Mouse (Mus musculus) midbrain, embryonic 11.5 days (tissue): ENCODE results near the gene Tnks1bp1. TPM values are rescaled to one million over a fixed set of nuclear protein-coding genes. Genes with fewer than 3 reads are reported as not detected.

ENCODE experiments used
- ATAC-seq: fragments of 200-750 bp; cut with Nextera tagmentation; 2 replicates; pipeline ENCODE4 v1.8.0; 2017; ENCODE audit warnings: moderate TSS enrichment, moderate library complexity; ENCODE audit not compliant: low FRiP score
- DNase-seq: peaks from one replicate; pipeline ENCODE4 v3.0.0; 2015; ENCODE audit warnings: low spot score; ENCODE audit errors: missing footprints
- H3K27ac ChIP-seq: fragments of 300-500 bp; sonication (generic); 2 replicates; pipeline ENCODE4 v1.5.1; 2014; ENCODE audit warnings: low read depth, low read length
- H3K27me3 ChIP-seq: fragments of 300-500 bp; sonication (generic); 2 replicates; pipeline ENCODE4 v1.6.1; 2014; ENCODE audit warnings: mild to moderate bottlenecking, low read length, moderate library complexity, mixed read lengths; ENCODE audit not compliant: control insufficient read depth, insufficient read depth
- H3K36me3 ChIP-seq: fragments of 300-500 bp; sonication (generic); 2 replicates; pipeline ENCODE4 v1.6.1; 2014; ENCODE audit warnings: mild to moderate bottlenecking, low read length, moderate library complexity, mixed read lengths; ENCODE audit not compliant: control insufficient read depth, insufficient read depth
- H3K4me1 ChIP-seq: fragments of 300-500 bp; sonication (generic); 2 replicates; pipeline ENCODE4 v1.6.1; 2014; ENCODE audit warnings: low read length; ENCODE audit not compliant: control insufficient read depth, insufficient read depth
- H3K4me2 ChIP-seq: fragments of 300-500 bp; sonication (generic); 2 replicates; pipeline ENCODE4 v1.6.1; 2014; ENCODE audit warnings: mild to moderate bottlenecking, moderate library complexity
- H3K4me3 ChIP-seq: fragments of 300-500 bp; sonication (generic); 2 replicates; pipeline ENCODE4 v1.5.1; 2014; ENCODE audit warnings: low read depth, low read length
- H3K9ac ChIP-seq: fragments of 300-500 bp; sonication (generic); 2 replicates; pipeline ENCODE4 v1.6.1; 2014; ENCODE audit warnings: low read length
- H3K9me3 ChIP-seq: fragments of 300-500 bp; sonication (generic); 2 replicates; pipeline ENCODE4 v1.6.1; 2016; ENCODE audit warnings: low read length; ENCODE audit not compliant: control insufficient read depth
- WGBS: fragments of 180-500 bp; shearing (Covaris S2); extraction: QIAGEN DNeasy Blood & Tissue Kit; methylation state at CpG from one replicate; pipeline ENCODE4 v1.1.7; 2014; 5-methylcytosine and 5-hydroxymethylcytosine counted together
- polyA plus RNA-seq: library from polyadenylated mRNA; unstranded; fragments of >200 nt; fragmentation: Nextera tagmentation; extraction: Ambion mirVana; gene quantifications from 2 replicates; pipeline ENCODE4 v1.2.1, GENCODE M21; 2014

The Tnks1bp1 gene
- polyA plus RNA-seq, 1 experiment from 2014 or later = 8.1 TPM

DNA sequence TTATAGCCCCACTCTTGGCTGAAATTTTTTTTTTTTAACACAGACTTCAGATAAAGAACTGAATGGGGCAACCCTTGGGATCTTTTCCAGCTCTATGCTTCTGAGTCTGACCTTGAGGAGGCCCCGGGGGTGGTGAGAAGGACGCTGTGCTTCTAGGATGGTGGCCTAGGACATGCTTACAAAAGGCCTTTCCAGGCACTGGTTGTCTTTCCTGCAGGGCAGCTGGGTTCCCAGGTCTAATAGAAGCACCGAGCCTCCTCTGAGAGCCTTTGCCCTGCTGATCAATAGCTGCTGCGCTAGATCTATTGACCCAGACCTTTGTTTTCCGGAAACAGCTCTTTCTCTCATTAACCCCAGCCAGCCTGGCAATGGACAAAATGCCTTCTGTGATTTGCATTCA is 48.1 kb downstream of the Tnks1bp1 start:
- Histone ChIP-seq H3K4me1 (no peaks in the 10 kb centered on the region), H3K4me2 (no peak overlapping the region), H3K4me3 (no peak overlapping the region), H3K9me3 (no peaks in the 10 kb centered on the region; the same call in 1 of the 2 replicates), H3K36me3 (no peaks in the 10 kb centered on the region), H3K27ac (no peak overlapping the region), H3K9ac (no peak overlapping the region), H3K27me3 (no peaks in the 10 kb centered on the region)
- WGBS = 39% methylated on average over 5 of the region's 5 CpGs
- DNase-seq (no peak), ATAC-seq (peak; percentile 64)

DNA sequence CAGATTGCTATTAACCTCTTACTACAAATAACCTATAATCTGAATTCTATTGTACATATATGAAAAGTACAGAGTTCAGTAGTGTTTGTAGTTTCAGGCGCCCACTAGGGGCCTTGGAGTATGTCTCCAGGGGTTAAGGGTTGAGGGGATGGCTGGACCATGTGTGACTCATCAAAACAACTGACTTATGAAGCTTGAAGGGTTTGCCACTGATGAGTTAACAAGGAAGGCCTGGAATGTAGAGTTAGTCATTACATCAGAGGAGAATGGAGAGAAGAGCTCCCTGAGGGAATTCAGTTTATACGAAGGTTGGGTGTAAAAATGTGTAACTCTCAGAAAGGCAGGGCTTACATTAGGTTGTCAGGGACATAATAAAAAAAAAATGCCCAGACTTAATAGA is 50.2 kb downstream of the Tnks1bp1 start:
- Histone ChIP-seq H3K4me2 (no peak overlapping the region), H3K36me3 (no peaks in the 10 kb centered on the region), H3K9me3 (no peaks in the 10 kb centered on the region; the same call in 1 of the 2 replicates), H3K4me1 (no peaks in the 10 kb centered on the region), H3K27ac (no peak overlapping the region), H3K9ac (no peak overlapping the region), H3K27me3 (no peaks in the 10 kb centered on the region), H3K4me3 (no peak overlapping the region)
- no peak for DNase-seq
- ATAC-seq = no peak
- 84% methylated on average over 2 of the region's 2 CpGs for WGBS

DNA sequence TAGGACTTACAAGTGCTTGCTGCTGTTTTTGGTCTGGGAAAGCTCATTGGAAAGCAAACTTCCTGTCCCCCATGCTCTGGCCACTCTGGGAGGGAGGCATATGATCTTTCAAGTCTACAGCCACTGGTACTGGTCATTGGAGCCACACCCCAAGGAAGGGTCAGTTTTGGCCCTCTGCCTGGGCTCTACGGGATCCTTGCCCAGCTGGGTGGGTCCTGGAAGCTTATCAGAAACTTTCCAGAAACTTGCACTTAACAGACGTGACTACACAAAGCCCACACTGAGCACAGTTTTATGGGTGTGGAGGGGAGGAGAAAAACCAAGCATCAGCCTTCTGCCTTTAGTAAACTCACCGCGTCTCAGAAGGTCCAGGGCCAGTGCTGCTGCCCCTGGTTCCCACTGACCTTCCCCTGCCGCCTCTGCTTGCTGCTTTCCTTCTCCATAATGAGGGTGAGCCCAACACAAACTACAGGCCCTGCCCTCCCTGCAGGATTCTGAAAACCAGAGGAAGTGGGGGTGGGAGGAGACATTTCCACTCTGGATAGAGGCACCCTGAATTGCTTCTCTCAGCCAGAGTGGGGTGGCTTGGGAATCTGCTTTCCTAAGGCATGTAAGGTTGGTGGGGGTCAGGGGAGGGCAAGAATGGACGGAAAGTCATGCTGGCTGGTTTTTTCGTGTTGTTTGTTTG is 51.1 kb downstream of the Tnks1bp1 start:
- H3K36me3 ChIP-seq = no peaks in the 10 kb centered on the region
- DNase-seq = no peak

DNA sequence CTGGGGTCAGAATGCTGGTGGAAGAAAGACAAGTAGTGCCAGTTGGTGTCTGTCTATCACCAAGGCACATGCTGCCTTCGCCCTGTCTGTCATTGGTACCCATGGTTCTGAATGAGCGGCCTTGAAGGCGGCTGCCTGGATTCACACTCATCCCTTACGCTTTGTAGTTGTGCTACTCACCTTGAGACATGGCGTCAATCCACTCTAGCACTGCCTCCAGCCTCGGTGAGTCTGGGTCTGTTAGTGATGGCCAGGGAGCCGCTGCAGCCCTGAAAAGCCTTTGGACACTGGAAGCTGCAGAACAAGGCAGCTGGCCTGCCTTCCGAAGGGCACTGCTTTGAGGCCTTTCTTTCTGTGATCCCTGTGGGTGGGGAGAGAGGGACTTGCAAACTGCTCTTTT is 55.4 kb downstream of the Tnks1bp1 start:
- H3K4me1 ChIP-seq = no peaks in the 10 kb centered on the region
- H3K36me3 ChIP-seq = no peaks in the 10 kb centered on the region
- no peak overlapping the region for H3K4me3 ChIP-seq
- H3K9me3 ChIP-seq = no peaks in the 10 kb centered on the region; the same call in 1 of the 2 replicates
- H3K4me2 ChIP-seq = no peak overlapping the region
- no peak overlapping the region for H3K27ac ChIP-seq
- H3K27me3 ChIP-seq = no peaks in the 10 kb centered on the region
- ATAC-seq (no peak), DNase-seq (no peak)
- no peak overlapping the region for H3K9ac ChIP-seq
- WGBS = 84% methylated on average over 8 of the region's 8 CpGs

More for the DNA sequence above, 51.1 kb downstream of the Tnks1bp1 start:
- 77% methylated on average over 7 of the region's 7 CpGs for WGBS
- H3K9me3 ChIP-seq = no peaks in the 10 kb centered on the region; the same call in 1 of the 2 replicates
- no peak overlapping the region for H3K9ac ChIP-seq
- no peak overlapping the region for H3K27ac ChIP-seq
- no peak for ATAC-seq
- no peaks in the 10 kb centered on the region for H3K27me3 ChIP-seq
- H3K4me1 ChIP-seq = no peaks in the 10 kb centered on the region
- no peak overlapping the region for H3K4me2 ChIP-seq
- H3K4me3 ChIP-seq = no peak overlapping the region

DNA sequence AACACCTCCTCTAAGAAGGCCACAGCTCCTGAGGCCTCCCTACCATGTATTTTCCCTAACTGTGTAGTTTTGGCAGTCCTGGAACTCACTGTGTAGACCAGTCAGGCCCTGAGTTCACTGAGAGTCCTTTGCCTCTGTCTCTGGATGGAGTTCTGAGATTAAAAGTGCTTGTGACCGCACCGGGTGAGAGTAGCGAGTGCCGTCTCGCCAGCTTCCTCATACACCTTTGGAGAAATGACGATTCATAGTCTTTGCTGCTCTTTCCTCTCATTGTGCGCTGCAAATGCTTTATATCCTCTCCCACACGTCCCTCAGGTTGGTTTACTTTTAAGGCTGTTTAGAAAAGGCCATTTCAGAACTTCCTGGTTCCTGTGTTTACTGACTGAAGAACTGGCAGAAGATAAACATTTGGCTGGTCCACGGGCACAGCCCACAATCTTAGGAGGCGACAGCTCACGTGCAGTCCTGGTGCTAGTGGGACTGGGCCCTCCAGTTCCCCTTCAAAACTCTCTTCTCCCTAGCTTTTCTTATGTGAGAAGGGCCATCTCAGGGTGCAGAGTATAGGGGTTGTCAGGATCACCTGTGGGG is 57.7 kb downstream of the Tnks1bp1 start:
- Histone ChIP-seq H3K27ac (no peak overlapping the region), H3K36me3 (no peaks in the 10 kb centered on the region), H3K4me1 (no peaks in the 10 kb centered on the region), H3K27me3 (no peaks in the 10 kb centered on the region), H3K4me2 (no peak overlapping the region), H3K9me3 (no peaks in the 10 kb centered on the region; the same call in 1 of the 2 replicates), H3K4me3 (no peak overlapping the region), H3K9ac (no peak overlapping the region)
- no peak for ATAC-seq
- 87% methylated on average over 11 of the region's 11 CpGs for WGBS
- no peak for DNase-seq

DNA sequence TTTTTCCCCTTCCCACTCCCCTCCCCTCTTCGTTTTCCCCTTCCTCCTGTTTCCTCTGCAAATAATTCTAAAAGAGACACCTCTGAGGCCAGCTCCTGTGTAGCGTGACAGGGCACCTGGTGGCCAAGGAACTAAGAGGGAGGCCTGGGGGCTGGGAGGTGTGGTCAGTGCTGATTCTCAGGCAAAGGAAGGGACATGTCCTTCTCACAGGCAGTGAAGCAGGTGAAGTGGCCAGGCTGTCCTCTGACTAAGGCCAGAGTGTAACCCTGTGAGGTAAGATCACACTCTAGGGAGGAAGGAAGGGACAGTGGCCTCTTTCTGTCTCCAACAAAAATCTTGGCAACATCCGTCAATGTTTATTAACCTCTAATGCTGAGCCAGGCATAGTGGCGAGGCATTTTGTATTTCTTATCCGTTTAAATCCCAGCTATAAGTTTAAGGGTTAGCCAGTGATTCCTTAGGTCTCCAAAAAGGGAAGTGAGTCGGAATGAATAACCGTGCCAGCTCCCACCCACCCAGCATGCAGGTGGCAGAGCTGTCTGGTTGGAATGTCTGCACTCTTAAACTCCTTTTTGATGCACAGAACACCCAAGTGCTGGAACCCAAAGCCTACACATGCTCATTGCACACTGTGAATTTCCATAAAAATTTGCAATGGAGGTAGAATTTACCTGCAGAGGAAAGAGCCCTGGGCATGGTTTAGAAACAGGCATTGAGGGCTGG is 58.4 kb downstream of the Tnks1bp1 start:
- H3K4me3 ChIP-seq = no peak overlapping the region
- H3K27me3 ChIP-seq = no peaks in the 10 kb centered on the region
- no peak for DNase-seq
- H3K9ac ChIP-seq = no peak overlapping the region
- 82% methylated on average over 7 of the region's 7 CpGs for WGBS
- no peaks in the 10 kb centered on the region for H3K4me1 ChIP-seq
- H3K4me2 ChIP-seq = no peak overlapping the region
- H3K9me3 ChIP-seq = no peaks in the 10 kb centered on the region
- no peak overlapping the region for H3K27ac ChIP-seq
- ATAC-seq = no peak
- H3K36me3 ChIP-seq = no peaks in the 10 kb centered on the region

DNA sequence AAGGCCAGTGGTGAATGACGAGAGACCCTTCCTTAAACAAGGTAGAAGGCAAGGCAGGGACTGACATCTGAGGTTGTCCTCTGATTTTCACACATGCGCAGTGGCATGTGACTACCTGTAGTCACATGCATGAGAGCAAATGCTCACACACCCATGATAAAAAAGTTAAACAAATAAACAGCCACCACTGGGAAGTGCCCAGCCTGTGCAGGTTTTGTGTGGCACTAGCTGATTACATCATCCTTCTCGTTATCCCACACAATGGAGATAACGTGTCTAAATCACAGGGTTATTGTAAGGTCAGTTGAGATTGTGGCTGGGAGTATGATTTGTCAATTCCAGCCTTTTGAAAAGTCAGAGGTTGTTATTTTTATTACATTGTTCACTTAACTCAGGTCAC is 59.1 kb downstream of the Tnks1bp1 start:
- Histone ChIP-seq H3K27me3 (no peaks in the 10 kb centered on the region), H3K4me3 (no peak overlapping the region), H3K9ac (no peak overlapping the region), H3K36me3 (no peaks in the 10 kb centered on the region), H3K9me3 (no peaks in the 10 kb centered on the region), H3K4me2 (no peak overlapping the region), H3K4me1 (no peaks in the 10 kb centered on the region), H3K27ac (no peak overlapping the region)
- WGBS = 87% methylated on average over 4 of the region's 4 CpGs
- DNase-seq = no peak
- ATAC-seq = no peak

DNA sequence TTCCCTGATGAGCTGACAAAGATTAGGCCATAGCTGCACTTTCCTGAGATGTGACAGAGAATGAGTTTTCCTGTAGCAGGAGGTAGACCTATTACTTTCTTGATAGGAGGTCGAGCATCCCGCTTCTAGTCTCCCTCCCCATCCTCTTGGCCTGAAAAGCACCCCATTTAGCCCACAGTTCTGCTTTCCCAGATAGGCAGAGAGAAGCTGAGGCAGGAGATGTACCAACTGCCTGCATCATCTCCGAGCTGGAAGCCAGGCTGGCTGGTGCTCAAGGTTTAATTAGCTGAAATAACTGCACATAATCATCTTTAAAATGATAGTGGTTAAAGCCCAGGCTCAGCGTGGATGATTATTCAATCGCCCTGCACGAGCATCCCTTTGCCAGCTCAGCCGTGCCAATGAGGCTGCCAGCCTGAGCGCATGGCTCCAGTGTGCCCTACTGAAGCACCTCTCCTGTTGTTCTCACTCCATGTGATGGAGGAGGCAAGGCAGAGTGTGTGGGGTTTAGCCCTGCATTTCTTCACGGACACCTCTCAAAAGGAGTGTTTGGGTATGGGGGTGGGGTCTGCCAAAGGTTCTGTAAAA is 62.6 kb downstream of the Tnks1bp1 start:
- WGBS = 82% methylated on average over 9 of the region's 9 CpGs
- no peak for ATAC-seq

More for the DNA sequence above, 62.6 kb downstream of the Tnks1bp1 start:
- Histone ChIP-seq H3K4me3 (no peak overlapping the region), H3K27me3 (no peaks in the 10 kb centered on the region), H3K4me1 (no peaks in the 10 kb centered on the region), H3K9me3 (no peaks in the 10 kb centered on the region), H3K36me3 (no peaks in the 10 kb centered on the region), H3K27ac (no peak overlapping the region), H3K4me2 (no peak overlapping the region), H3K9ac (no peak overlapping the region)
- no peak for DNase-seq
